Mouse (Mus musculus) right cerebral cortex, adult 18-20 months (tissue): ENCODE results near the gene Rtbdn.
"Not testable (repeated sequence)": the region's sequence is repeated elsewhere in the genome, so short reads cannot be mapped to it uniquely, and the experiment has no call there.

Source experiments
- DNase-seq: peaks from one replicate; pipeline ENCODE4 v3.0.0; 2022; ENCODE audit warnings: mixed read lengths

Rtbdn gene

DNA sequence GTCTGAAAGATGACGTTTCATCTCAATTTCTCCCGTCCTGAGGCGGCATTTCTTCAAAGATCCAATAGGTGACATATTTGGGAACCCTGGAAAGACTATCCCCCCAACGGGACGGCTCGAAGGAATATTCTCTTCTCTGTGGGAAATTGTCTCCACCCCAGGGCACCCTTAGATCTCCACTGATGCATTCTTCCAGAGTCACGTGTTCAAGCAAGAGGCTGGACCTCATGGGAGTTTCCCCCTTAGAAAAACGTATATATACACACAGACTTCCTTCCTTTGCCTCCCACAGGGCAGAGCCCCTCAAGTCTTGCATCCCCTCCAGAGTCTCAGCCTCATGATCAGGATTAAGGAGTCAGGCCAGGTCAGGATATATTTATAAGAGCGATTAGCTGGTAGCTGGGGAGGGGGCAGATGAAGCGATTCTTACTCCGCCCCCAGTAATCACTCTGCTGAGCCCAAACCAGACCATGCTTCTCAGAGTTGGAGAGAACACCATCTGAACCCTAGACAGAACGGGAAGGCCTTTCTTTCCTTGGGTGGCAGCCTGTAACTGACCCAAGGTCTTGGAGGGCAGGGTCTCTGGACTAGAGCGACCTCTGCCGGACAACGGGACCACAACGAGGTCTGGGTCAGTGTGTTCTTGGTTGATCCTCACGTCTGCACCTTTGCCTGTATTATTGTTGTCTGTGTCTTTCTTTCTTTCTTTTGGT lies at the start of gene Rtbdn:
Rtbdn (plus strand) TSS at position 464 of the 713 bp plus-strand sequence.
- DNase-seq = no peak

- DNase-seq = no peak
Observed at GRCm38 (mm10) chr8:84901071-84901470, 45.7 kb upstream of the Rtbdn start.

DNA sequence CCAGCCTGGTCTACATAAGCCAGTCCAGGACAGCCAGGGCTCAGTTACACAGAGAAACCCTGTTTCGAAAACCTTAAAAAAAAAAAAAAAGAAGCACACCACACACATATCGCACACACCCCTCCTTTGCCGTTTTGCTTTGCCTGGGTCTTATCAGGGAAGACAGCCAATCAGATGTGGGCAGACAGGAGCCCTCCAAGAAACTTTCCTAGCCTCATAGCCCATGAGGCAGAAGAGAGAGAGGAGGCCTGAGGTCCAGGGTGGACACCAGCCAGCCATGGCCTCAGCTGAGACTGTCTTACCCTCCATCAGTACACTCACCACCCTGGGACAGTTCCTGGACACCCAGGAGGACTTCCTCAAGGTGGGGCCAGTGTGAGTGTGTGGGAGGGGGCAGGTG lies 45.0 kb upstream of the Rtbdn start, which contains the start of gene Klf1:
Klf1 (plus strand) TSS at position 177 of the 400 bp plus-strand sequence.
- no peak for DNase-seq

GRCm38 (mm10) chr8:84902367-84902919 lies 44.3 kb upstream of the Rtbdn start:
- no peak for DNase-seq

DNA sequence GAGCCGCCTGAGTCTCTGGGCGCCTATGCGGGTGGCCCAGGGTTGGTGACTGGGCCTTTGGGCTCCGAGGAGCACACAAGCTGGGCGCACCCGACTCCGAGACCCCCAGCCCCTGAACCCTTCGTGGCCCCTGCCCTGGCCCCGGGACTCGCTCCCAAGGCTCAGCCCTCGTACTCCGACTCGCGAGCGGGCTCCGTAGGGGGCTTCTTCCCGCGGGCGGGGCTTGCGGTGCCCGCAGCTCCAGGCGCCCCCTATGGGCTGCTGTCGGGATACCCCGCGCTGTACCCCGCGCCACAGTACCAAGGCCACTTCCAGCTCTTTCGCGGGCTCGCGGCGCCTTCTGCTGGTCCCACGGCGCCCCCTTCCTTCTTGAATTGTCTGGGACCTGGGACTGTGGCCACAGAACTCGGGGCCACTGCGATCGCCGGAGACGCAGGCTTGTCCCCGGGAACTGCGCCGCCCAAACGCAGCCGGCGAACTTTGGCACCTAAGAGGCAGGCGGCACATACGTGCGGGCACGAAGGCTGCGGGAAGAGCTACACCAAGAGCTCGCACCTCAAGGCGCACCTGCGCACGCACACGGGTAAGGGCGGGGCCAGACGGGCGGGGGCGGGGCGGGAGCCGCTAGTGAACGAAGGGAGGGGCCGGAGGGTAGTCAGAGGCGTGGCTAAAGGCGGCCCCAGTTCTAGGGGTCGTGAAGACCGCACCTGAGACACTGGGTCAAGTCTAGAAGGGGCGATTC lies 43.7 kb upstream of the Rtbdn start:
- DNase-seq = peak; percentile 91

GRCm38 (mm10) chr8:84904351-84904750 lies 42.4 kb upstream of the Rtbdn start:
- DNase-seq = no peak

GRCm38 (mm10) chr8:84907037-84907436 lies 39.8 kb upstream of the Rtbdn start:
- no peak for DNase-seq

DNA sequence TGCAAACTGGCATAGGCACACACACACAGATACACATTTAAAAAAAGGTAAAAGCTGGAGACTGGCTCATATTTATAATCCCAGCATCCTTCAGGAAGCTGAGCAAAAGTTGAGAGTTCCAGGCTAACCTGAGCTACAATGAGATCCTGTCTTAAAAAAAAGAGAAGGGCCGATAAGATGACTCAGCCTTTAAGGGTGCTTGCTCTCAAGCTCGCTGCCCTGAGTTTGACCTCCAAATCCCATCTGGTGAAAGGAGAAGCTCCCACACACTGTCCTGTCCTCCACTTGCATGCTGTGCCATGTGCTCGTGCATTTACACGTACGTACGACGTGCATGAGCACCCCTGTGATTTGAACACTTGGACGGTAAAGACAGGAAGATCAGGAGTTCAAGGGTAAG lies 39.3 kb upstream of the Rtbdn start:
- DNase-seq = no peak

GRCm38 (mm10) chr8:84907979-84908378 lies 38.8 kb upstream of the Rtbdn start:
- not testable (repeated sequence) for DNase-seq

DNA sequence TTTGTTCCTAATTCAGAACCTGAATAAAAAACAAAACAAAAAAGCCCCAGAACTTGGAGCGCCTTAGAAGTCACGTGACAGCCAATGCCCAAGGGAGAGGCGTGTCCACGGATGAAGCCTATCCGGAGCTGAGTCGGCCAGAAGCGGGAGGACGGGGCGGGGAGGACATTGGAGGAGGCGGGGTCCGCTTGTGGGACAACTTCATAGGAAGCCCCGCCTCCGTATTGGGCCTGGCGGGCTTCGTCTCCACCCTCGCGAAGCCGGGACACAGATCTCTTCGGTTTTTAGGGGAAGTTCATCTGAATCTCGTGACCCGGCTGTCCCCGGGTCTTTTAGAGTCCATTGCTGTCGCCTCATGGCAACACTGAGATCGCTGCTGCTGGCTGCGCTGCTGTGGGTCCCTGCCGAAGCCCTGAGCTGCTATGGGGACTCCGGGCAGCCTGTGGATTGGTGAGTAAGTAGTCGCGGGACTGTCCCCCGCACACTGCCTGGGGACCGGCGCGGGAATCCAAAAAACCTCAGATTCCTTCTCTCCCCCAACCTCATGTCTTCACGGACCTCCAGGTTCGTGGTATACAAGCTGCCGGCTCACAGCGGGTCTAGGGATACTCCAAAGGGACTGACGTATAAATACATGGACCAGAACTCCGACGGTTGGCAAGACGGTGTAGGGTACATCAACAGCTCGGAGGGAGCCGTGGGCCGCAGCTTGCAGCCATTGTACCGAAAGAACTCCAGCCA lies 38.2 kb upstream of the Rtbdn start, which contains the start of gene Dnase2a:
Dnase2a (plus strand) TSS at position 140 of the 741 bp plus-strand sequence.
- DNase-seq = peak; percentile 88

DNA sequence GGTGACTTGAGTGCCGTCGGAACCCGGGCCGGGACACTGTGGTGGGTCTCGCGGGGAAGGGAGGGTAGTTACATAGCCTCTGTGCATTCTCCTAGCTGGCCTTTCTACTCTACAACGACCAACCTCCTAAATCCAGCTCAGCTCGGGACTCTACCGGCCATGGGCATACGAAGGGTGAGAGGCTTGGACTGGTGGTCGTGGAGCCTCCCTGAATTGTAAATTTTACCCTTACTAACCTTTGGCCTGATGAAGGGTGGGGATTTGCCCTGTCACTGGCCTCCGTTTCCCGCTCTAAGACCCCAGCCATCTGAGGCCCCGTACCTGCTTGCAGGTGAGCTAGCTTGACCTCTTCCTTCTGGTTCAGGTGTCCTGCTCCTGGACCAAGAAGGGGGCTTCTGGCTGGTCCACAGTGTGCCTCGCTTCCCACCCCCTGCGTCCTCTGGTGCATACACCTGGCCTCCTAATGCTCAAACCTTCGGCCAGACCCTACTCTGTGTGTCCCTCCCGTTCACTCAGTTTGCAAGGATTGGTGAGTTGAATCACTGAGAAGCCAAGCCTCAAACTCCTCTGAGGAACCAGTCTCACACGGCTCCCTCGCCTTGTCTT lies 37.5 kb upstream of the Rtbdn start:
- DNase-seq = no peak

GRCm38 (mm10) chr8:84909949-84910348 lies 36.8 kb upstream of the Rtbdn start:
- DNase-seq = no peak

DNA sequence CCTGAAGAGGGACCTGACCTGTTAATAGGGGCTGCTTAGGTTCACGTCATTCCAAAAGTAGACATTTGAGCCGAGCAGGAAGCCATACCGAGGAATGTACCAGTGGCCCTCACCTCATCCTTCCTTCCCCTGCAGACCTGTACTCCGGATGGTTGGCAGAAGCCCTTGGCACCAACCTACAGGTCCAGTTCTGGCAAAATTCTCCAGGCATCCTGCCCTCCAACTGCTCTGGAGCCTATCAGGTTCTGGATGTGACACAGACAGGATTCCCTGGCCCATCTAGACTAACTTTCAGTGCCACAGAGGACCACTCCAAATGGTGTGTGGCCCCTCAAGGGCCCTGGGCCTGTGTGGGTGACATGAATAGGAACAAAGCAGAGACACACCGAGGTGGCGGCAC lies 36.2 kb upstream of the Rtbdn start:
- no peak for DNase-seq

DNA sequence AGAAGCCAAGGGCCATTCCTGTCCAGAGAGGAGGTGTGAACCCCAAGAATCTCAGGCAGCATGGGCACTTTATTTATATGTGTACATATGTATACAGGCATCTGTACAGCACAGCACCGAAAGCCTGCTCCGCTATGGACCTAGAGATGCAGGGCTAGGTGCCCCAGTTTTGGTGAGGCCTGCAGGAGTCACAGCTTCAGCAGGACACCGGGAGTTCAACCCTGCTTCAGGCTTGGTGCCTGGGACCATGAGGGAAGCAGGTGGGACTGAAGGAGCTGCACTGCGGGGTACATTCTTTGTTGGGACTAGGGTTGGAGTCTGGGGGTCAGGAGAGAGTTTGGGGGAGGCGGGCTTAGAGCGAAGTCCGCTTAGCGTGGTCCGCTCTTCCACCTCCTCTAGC lies 34.9 kb upstream of the Rtbdn start:
- no peak for DNase-seq

- no peak for DNase-seq
Observed at GRCm38 (mm10) chr8:84912391-84912790, 34.4 kb upstream of the Rtbdn start.

GRCm38 (mm10) chr8:84912895-84913501 lies 33.8 kb upstream of the Rtbdn start:
- peak; percentile 74 for DNase-seq

DNA sequence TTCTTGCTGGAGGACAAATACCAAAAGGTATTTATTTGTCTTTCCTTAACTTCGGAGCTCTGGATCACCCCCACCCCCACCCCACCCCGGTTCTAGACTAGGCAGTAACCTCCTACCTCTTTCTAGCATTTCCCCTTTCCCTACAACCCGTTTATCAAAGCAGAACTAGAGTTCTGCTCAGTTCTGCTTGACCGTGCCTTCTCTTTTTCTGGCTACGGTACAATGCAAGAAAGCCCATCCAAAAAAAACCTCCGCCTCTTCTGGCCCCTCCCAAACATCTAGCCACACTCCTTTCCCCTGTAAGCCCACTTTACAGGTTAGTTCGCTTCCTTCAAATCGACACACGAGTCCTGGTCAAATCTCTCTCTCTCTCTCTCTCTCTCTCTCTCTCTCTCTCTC lies 33.3 kb upstream of the Rtbdn start:
- no peak for DNase-seq

- DNase-seq = no peak
Observed at GRCm38 (mm10) chr8:84913960-84914359, 32.8 kb upstream of the Rtbdn start.

GRCm38 (mm10) chr8:84915269-84915668 lies 31.5 kb upstream of the Rtbdn start:
- DNase-seq = no peak

DNA sequence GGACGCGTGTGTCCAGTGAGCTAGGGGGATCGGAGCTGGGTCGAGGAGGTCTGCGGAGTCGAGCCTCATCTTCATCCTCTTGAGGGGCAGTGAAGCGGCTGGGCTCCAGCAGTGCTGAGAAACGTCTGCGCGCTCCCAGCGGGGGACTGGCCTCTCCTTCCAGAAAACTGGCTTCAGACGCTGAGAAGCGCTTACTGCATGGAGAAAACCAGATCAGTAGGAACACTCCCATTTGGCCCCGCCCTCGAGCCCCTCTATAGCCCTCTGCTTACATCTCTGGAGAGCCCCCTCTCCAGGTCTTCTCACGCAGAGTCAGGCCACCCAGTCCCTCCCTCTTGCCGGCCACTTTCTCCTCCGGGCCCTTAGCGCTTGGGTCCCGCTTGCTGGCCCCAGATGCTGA lies 29.0 kb upstream of the Rtbdn start:
- DNase-seq = no peak

GRCm38 (mm10) chr8:84918646-84919045 lies 28.1 kb upstream of the Rtbdn start:
- no peak for DNase-seq

GRCm38 (mm10) chr8:84921596-84921995 lies 25.2 kb upstream of the Rtbdn start:
- no peak for DNase-seq
